Mouse (Mus musculus) liver, embryonic 13.5 days (tissue): ENCODE data around the gene Naglu. TPM values are rescaled to one million over a fixed set of nuclear protein-coding genes. Genes with fewer than 3 reads are reported as not detected.

ENCODE experiments used
- microRNA-seq: library from miRNA; unstranded; fragments of <30 nt; microRNA quantifications from one replicate; pipeline ENCODE4, GENCODE M21; 2016
- polyA plus RNA-seq: library from polyadenylated mRNA; unstranded; fragments of >200 nt; fragmentation: Nextera tagmentation; extraction: Ambion mirVana; gene quantifications from 2 replicates; pipeline ENCODE4 v1.2.1, GENCODE M21; 2015

Gene Naglu
- polyA plus RNA-seq, 1 experiment from 2014 or later: 6.0 TPM

Small RNAs within 50 kb of the gene (microRNA-seq; reads per million reads assigned to microRNA genes)
- gene Mir6928: 3.8 reads per million, percentile 7 among the genes with 10 or more reads in this experiment

Other genes with a start within 250 kb of the Naglu start
- 21.1 and 23.8 TPM in 2 replicates for gene Stat5b, start 219.3 kb upstream of the Naglu start, polyA plus RNA-seq
- gene Stat5a, start 210.7 kb upstream of the Naglu start, polyA plus RNA-seq: 11.1 and 14.6 TPM in 2 replicates
- gene Stat3, start 130.5 kb upstream of the Naglu start, polyA plus RNA-seq: 28.5 and 32.8 TPM in 2 replicates
- 25.5 and 26.6 TPM in 2 replicates for gene Cavin1, start 99.1 kb upstream of the Naglu start, polyA plus RNA-seq
- gene Atp6v0a1, start 60.6 kb upstream of the Naglu start, polyA plus RNA-seq: 52.8 and 64.0 TPM in 2 replicates
- 0.14 and 0.24 TPM in 2 replicates for gene Hsd17b1, start 8.4 kb downstream of the Naglu start, polyA plus RNA-seq
- 23.0 and 23.2 TPM in 2 replicates for gene Coasy, start 12.6 kb downstream of the Naglu start, polyA plus RNA-seq
- 32.5 and 34.4 TPM in 2 replicates for gene Mlx, start 17.3 kb downstream of the Naglu start, polyA plus RNA-seq
- 26.4 and 27.1 TPM in 2 replicates for gene Psmc3ip, start 25.4 kb downstream of the Naglu start, polyA plus RNA-seq
- gene Retreg3, start 49.9 kb downstream of the Naglu start, polyA plus RNA-seq: 11.5 and 13.0 TPM in 2 replicates
- 49.7 and 54.4 TPM in 2 replicates for gene Tubg1, start 49.9 kb downstream of the Naglu start, polyA plus RNA-seq
- 0.29 and 0.37 TPM in 2 replicates for gene Tubg2, start 85.9 kb downstream of the Naglu start, polyA plus RNA-seq
- 0.09 and 0.12 TPM in 2 replicates for gene Cntnap1, start 100.5 kb downstream of the Naglu start, polyA plus RNA-seq
- 1.0 and 1.1 TPM in 2 replicates for gene Plekhh3, start 101.3 kb downstream of the Naglu start, polyA plus RNA-seq
- not detected in 2 replicates for gene Ccr10, start 105.4 kb downstream of the Naglu start, polyA plus RNA-seq
- 6.6 and 7.4 TPM in 2 replicates for gene Ezh1, start 156.5 kb downstream of the Naglu start, polyA plus RNA-seq
- 23.4 and 25.4 TPM in 2 replicates for gene Ramp2, start 176.0 kb downstream of the Naglu start, polyA plus RNA-seq
- 98.5 and 99.4 TPM in 2 replicates for gene Vps25, start 183.7 kb downstream of the Naglu start, polyA plus RNA-seq
- gene Wnk4, start 190.6 kb downstream of the Naglu start, polyA plus RNA-seq: 5.5 and 7.9 TPM in 2 replicates
- 0.63 and 0.85 TPM in 2 replicates for gene Cntd1, start 209.0 kb downstream of the Naglu start, polyA plus RNA-seq
- 125 TPM in 2 replicates for gene Coa3, start 209.1 kb downstream of the Naglu start, polyA plus RNA-seq
- 108 and 112 TPM in 2 replicates for gene Becn1, start 232.3 kb downstream of the Naglu start, polyA plus RNA-seq
- 198 and 239 TPM in 2 replicates for gene Psme3, start 246.2 kb downstream of the Naglu start, polyA plus RNA-seq